Mouse (Mus musculus): ENCODE results near the gene Vasn.

Gene Vasn

GRCm38 (mm10) chr16:4639831-4640237 lies at the start of gene Vasn, which contains the start of gene Dnaja3:
TSS of gene Vasn (plus strand) at chr16:4639941.
TSS of gene Dnaja3 (plus strand) at chr16:4639989.
- peak in 1 of 2 experiments; percentile 28 for DNase-seq

GRCm38 (mm10) chr16:4590236-4590635 lies 49.5 kb upstream of the Vasn start:
- DNase-seq: no peak

GRCm38 (mm10) chr16:4592909-4593875 lies 46.5 kb upstream of the Vasn start:
- DNase-seq: peak; percentile 73 to 78

- DNase-seq: peak; percentile 45 to 49
These were observed 45.5 kb upstream of the Vasn start, which contains the start of gene Glis2 for GRCm38 (mm10) chr16:4593971-4594813. TSS of gene Glis2 (plus strand) at chr16:4594713.

GRCm38 (mm10) chr16:4594814-4595526 lies 44.8 kb upstream of the Vasn start:
- DNase-seq: peak; percentile 26 to 65

GRCm38 (mm10) chr16:4595527-4595963 lies 44.2 kb upstream of the Vasn start:
- DNase-seq: peak; percentile 51 to 57

- DNase-seq: no peak
These were observed 43.5 kb upstream of the Vasn start for GRCm38 (mm10) chr16:4596141-4596728.

- no peak for DNase-seq
These were observed 42.9 kb upstream of the Vasn start for GRCm38 (mm10) chr16:4596836-4597235.

- DNase-seq: no peak
These were observed 42.4 kb upstream of the Vasn start for GRCm38 (mm10) chr16:4597296-4597695.

- no peak for DNase-seq
These were observed 41.7 kb upstream of the Vasn start for GRCm38 (mm10) chr16:4598041-4598440.

GRCm38 (mm10) chr16:4598891-4599543 lies 40.7 kb upstream of the Vasn start:
- no peak for DNase-seq

- DNase-seq: no peak
These were observed 40.1 kb upstream of the Vasn start for GRCm38 (mm10) chr16:4599616-4600015.

GRCm38 (mm10) chr16:4600701-4601310 lies 38.9 kb upstream of the Vasn start:
- no peak for DNase-seq

- DNase-seq: no peak
These were observed 37.6 kb upstream of the Vasn start for GRCm38 (mm10) chr16:4602189-4602588.

- DNase-seq: no peak
These were observed 36.8 kb upstream of the Vasn start for GRCm38 (mm10) chr16:4602766-4603452.

- no peak for DNase-seq
These were observed 36.3 kb upstream of the Vasn start for GRCm38 (mm10) chr16:4603453-4603837.

- DNase-seq: no peak
These were observed 35.4 kb upstream of the Vasn start for GRCm38 (mm10) chr16:4604293-4604837.

GRCm38 (mm10) chr16:4605514-4606131 lies 34.1 kb upstream of the Vasn start:
- no peak for DNase-seq

- DNase-seq: peak; percentile 45 to 53
These were observed 33.2 kb upstream of the Vasn start for GRCm38 (mm10) chr16:4606431-4607084.
